ENCODE assay signal across 9 mouse cellular contexts in the genomic region with DNA sequence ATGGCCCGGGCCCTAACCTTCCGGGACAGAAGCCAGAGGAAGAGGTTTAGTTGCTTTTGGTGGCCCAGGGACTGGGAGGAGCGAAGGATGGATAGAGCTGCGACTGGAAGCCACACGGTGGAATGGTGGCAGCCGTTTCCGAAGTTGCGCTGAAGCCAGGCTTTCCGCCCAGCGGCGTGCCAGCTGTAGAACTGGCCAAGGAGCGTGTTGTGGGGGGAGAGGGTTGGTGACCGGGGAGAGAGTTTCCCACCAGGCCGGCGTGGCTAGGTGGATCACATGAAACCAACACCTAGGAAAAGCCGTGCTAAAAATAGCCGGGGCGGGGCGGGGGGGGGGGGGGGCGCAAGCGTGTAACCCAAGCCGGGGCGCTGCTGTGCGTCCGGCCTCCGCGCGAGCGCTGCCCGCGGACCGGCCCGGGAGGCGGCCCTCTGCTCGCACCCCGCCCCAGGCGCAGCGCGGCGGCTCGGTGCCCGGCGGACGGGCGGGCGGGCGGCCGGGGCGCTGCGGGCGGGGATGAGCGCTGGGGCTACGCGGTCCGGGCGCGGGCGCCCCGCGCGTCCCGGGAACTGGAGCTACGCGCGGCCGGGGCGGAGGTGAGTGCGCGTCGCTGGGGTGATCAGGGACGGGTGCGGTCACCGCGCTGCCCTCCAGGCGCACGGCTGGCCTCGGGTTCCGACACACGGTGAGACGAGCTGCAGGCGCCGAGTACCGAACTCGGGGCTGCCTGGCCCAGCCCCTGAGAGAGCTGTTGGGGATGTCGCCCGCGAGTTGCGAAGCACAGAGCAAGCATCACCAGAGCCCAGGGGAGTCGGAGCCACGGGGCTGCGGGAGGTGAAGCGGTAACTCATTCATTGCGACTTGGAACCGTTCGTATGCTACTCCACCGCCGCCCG. TPM values are rescaled to one million over a fixed set of nuclear protein-coding genes. Genes with fewer than 3 reads are reported as not detected.
DNase-seq lines count a peak whose midpoint lies in the region; ATAC-seq lines count a peak whose summit lies in the region.
"Had no signal": no experiment of that assay in that cellular context is flagged by ENCODE, and none has a peak within 500 bp of the region (broad histone marks: within the 10 kb centered on the region; RNA-seq: fewer than 3 reads in every experiment).

No protein-coding gene starts in this region.

- H3K27ac ChIP-seq in forebrain, embryonic 10.5 days = peak overlapping the region; percentile 45
- peak overlapping the region; percentile 75 for H3K27ac ChIP-seq in hindbrain, embryonic 10.5 days
- H3K27ac ChIP-seq in liver, embryonic 15.5 days (replicated peaks) = no peak overlapping the region

- peaks cover 94% of the 10 kb centered on the region for H3K27me3 ChIP-seq in forebrain, embryonic 10.5 days (ENCODE audit: poor library complexity, severe bottlenecking)
- H3K27me3 ChIP-seq in hindbrain, embryonic 10.5 days (ENCODE audit: insufficient read depth, poor library complexity, severe bottlenecking) = peaks cover 83% of the 10 kb centered on the region
- peaks cover 87% of the 10 kb centered on the region for H3K27me3 ChIP-seq in liver, embryonic 15.5 days
- H3K27me3 ChIP-seq: Patski had no signal

- peak overlapping the region; percentile 64 for H3K4me2 ChIP-seq in liver, embryonic 15.5 days

- H3K9me3 ChIP-seq in forebrain, embryonic 10.5 days = no peaks in the 10 kb centered on the region
- H3K9me3 ChIP-seq in hindbrain, embryonic 10.5 days = no peaks in the 10 kb centered on the region
- no peaks in the 10 kb centered on the region for H3K9me3 ChIP-seq in liver, embryonic 15.5 days (replicated peaks)

- H3K36me3 ChIP-seq in forebrain, embryonic 10.5 days (replicated peaks) = no peaks in the 10 kb centered on the region
- H3K36me3 ChIP-seq in hindbrain, embryonic 10.5 days = no peaks in the 10 kb centered on the region
- H3K36me3 ChIP-seq in liver, embryonic 15.5 days (replicated peaks) = no peaks in the 10 kb centered on the region

- H3K9ac ChIP-seq in liver, embryonic 15.5 days = no peak overlapping the region

- peaks cover 60% of the 10 kb centered on the region for H3K4me1 ChIP-seq in forebrain, embryonic 10.5 days
- H3K4me1 ChIP-seq in hindbrain, embryonic 10.5 days (replicated peaks) = peaks cover 67% of the 10 kb centered on the region
- no peaks in the 10 kb centered on the region; the same call in 1 of the 2 replicates for H3K4me1 ChIP-seq in liver, embryonic 15.5 days (replicated peaks)

- no peak for ATAC-seq in liver, embryonic 15.5 days (ENCODE audit: insufficient read depth)
- no peak for ATAC-seq in monocyte, adult 5-6 weeks (replicated peaks; ENCODE audit: insufficient number of reproducible peaks, low FRiP score, low TSS enrichment, poor library complexity, severe bottlenecking)

- under 1% methylated on average over 86 of the region's 98 CpGs for WGBS in forebrain, embryonic 10.5 days
- under 1% methylated on average over 82 of the region's 98 CpGs for WGBS in hindbrain, embryonic 10.5 days
- 2% methylated on average over 82 of the region's 98 CpGs for WGBS in liver, embryonic 15.5 days (ENCODE audit: insufficient replicate concordance)

- H3K4me3 ChIP-seq in forebrain, embryonic 10.5 days = peak overlapping the region; percentile 64
- H3K4me3 ChIP-seq in hindbrain, embryonic 10.5 days = peak overlapping the region; percentile 64
- peak overlapping the region; percentile 45 for H3K4me3 ChIP-seq in liver, embryonic 15.5 days (replicated peaks)

- peak; percentile 44 to 55 for DNase-seq in layer of hippocampus, postnatal 10 days (ENCODE audit: low spot score in 2 of 2)
- no peak for DNase-seq in layer of hippocampus, adult 9-10 months (ENCODE audit: low spot score)
- peak; percentile 27 for DNase-seq in adrenal gland, postnatal 14 days
- DNase-seq in forebrain, embryonic 10.5 days (ENCODE audit: extremely low spot score, low spot score) = peak; percentile 28
- peak; percentile 34 for DNase-seq in hindbrain, embryonic 10.5 days (ENCODE audit: low spot score)
- DNase-seq in skeletal muscle tissue, adult 2 months (ENCODE audit: low read depth, low spot score) = peak; percentile 73

RNA-seq across cellular contexts. Expression of gene Zfpm1, which starts 51.9 kb away (rescaled TPM):
- 10 to 100 TPM; 25.7 to 27.2 TPM for total RNA-seq in layer of hippocampus, postnatal 10 days (2021)
- 23.6 and 24.6 TPM in 2 replicates for total RNA-seq in adrenal gland, postnatal 14 days (2021)
- 0.82 and 0.88 TPM in 2 replicates for polyA plus RNA-seq in forebrain, embryonic 10.5 days (2016; fragmentation: Nextera tagmentation; extraction: Ambion mirVana)
- 1.6 and 2.4 TPM in 2 replicates for polyA plus RNA-seq in hindbrain, embryonic 10.5 days (2016; fragmentation: Nextera tagmentation; extraction: Ambion mirVana)
- polyA plus RNA-seq in liver, embryonic 15.5 days (2015; fragmentation: Nextera tagmentation; extraction: Ambion mirVana) = 12.0 and 14.9 TPM in 2 replicates
- 7.9 to 23.3 TPM (median 10.3 TPM) in 3 replicates for total RNA-seq in monocyte, adult 5-6 weeks (2017)
